Mouse (Mus musculus) left cerebral cortex, postnatal 4 days (tissue): ENCODE measurements around the gene Akt3. TPM values are rescaled to one million over a fixed set of nuclear protein-coding genes. Genes with fewer than 3 reads are reported as not detected.

Experiments used
- DNase-seq: peaks from one replicate; pipeline ENCODE4 v3.0.0-alpha.2; 2022
- intact Hi-C: fragments of 180-260 bp; cut with DNase I; formaldehyde crosslinking; loops from one replicate; pipeline ENCODE4 v1.15.1; 2025
- total RNA-seq, 2 experiments: library from RNA; stranded (reverse); gene quantifications; 2 replicates each; pipeline ENCODE4 v1.2.3; 2021

Gene Akt3
- total RNA-seq, 2 experiments from 2014 or later, result 306 to 351 TPM

DNA sequence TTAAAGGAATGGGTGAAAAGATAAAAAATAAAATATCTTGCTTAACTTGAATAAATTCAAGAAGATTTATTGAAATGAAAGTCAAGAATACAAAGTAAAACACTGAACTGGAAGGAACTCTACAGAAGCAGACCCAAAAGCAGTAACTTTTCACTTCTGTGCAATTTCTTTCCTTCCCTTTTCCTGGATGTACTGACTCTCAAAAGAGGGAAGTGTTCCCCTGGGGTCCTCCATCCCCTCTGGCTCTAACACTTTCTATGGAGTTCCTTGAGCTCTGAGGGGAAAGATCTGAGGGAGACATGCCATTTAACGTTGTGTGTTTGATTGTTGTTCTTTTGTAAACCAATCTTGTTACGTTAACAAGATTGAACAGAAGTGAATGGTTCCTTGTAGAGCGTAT is 66.4 kb downstream of the Akt3 start:
- DNase-seq, result no peak
- intact Hi-C loops, result no loop called here

DNA sequence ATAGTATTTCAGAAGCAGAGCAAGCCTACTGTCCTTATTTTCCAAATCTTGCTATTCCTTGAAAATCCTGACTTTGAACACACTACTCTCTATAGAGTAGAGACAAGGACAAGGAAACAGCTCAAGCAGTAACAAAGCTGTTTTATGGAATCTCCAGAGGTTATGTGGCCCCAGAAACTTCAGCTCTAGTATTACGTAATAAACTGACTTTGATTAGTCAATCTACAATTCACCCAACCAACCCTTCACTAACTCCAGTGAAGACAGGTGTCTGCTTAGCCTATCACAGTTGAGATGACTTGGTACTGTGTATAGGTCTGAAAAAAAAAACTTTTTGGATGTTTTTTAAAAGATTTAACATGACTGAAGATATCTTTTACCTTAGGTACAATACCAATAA is 67.6 kb downstream of the Akt3 start:
- DNase-seq, result no peak
- intact Hi-C loops, result no loop called here

DNA sequence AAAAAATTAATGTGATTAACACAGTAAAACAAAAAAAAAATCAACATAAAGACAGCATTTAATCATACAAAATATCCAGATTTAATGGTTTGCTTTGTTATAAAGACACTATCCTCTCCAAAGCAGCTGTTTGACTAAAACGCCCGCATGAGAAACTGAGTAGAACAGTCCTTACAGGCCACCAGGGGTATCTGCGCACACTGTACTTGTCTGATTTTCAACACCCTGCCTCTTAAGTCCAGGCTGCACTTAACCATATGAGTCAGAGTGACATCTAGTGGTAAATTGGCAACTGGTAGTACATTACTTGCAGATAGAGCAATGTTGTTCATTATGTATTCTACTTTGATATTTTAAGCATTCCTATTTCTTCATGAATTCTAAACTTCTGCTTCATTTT is 69.3 kb downstream of the Akt3 start:
- DNase-seq, result peak; percentile 36
- intact Hi-C loops, result no loop called here

DNA sequence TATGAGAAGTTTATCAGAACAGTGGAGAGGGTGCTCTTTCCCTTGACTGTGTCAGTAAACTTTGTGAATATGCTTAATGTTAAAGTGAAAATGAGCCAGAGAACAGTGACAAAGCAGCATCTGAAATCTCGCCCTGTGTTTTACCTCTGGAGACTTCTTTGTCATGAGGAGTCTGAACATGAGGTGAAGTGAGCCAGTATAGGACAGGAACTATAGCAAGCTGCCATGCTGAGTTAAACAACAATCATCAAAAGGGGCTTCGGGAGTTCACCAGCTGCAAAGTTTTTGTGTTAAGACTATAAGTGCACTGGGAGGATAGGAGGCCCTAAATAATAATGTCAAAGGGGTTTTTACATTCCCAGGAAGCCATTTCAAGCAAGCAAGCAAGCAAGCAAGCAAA is 71.3 kb downstream of the Akt3 start:
- intact Hi-C loops, result no loop called here
- DNase-seq, result no peak

DNA sequence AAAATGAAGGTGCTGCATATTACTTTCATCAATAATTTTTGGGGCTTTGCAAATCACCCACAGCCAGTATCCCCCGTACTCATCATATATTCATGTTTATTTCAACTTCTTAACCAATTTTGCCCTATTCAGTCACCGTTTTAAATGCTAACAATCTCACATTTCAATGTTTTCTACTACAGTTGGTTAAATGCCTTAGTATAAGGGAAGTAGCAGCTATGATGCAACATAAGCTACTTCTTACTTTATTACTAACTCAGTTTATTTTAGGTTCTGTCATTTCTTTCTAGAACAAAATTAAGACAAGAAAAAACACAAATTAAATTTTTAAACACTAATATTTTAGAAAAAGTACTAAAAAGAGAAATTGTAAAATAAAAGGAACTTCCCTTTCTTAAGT is 78.4 kb downstream of the Akt3 start:
- no peak for DNase-seq
- intact Hi-C loops, result no loop called here

DNA sequence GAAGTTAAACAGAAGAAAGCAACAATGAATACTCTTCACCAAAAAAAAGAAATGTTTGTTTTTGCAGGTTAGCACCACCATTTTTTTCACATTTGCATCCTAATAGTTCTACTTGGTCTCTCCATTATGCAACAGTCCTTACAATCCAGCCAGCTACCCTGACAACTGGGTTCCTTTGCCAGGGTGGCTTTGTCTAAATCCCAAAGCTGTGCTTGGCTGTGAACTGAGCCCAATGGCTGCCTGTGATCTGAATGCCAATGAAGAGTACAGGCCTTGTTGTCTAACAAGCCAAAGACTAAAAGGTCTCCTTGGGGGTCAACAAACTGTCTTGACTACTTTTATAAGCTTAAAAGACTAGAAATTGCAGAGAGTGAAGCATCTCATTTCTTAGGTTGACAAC is 82.6 kb downstream of the Akt3 start:
- DNase-seq, result peak; percentile 63
- intact Hi-C loops, result no loop called here

DNA sequence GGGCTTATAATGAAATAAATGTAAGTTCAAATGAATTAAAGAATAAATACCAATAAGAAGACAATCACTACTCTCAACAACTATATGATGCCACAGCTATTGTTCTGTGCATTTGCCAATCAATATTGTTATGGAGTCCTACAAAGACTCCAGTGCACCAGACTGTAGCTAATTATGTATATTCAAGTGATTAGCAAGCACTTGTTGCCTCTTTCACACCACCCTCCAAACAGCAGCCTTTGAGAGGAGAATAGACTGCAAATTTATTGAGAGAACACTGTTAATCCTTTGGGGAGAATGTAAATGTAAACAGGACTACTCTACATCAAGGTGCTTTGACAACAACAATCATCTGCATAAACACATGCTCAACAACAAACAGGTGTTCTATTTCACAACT is 86.7 kb downstream of the Akt3 start:
- intact Hi-C loops, result no loop called here
- DNase-seq, result no peak

DNA sequence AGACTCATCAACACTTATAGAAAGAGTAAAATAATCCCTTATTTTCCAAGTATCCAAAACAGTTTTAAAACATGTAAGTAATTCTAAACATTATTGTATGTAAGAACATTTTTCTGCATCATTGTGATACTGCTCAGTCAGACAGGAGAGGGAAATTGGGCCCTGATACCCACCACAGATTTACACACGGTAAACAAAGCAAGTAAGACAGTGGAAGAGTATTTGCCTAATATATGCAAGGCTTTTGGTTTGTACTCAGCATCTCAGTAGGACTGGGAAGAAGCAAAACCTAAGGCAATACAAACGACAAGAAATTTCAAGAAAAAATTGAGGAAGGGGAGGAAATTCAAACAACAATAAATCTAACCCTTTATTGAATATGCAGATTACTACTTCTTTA is 92.2 kb downstream of the Akt3 start:
- no peak for DNase-seq
- intact Hi-C loops, result no loop called here

DNA sequence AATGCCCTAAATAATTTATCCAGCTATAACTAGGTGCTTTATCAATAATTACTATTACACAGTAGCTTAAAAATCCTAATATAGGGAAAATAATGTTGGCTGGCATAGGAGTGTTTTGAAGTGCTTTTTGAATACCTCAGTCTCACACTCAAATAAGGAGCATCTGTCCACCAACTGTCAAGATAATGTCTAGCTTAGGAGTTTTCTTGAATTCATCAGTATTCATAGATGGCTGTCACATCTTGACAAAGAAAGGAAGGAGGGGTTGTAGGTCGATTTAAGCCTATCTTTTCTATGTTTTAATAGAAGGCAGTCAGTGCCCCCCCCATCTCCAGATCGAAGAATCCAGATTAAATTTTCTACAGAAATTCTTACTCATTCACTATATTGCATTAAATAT is 92.7 kb downstream of the Akt3 start:
- DNase-seq, result no peak
- intact Hi-C loops, result no loop called here

DNA sequence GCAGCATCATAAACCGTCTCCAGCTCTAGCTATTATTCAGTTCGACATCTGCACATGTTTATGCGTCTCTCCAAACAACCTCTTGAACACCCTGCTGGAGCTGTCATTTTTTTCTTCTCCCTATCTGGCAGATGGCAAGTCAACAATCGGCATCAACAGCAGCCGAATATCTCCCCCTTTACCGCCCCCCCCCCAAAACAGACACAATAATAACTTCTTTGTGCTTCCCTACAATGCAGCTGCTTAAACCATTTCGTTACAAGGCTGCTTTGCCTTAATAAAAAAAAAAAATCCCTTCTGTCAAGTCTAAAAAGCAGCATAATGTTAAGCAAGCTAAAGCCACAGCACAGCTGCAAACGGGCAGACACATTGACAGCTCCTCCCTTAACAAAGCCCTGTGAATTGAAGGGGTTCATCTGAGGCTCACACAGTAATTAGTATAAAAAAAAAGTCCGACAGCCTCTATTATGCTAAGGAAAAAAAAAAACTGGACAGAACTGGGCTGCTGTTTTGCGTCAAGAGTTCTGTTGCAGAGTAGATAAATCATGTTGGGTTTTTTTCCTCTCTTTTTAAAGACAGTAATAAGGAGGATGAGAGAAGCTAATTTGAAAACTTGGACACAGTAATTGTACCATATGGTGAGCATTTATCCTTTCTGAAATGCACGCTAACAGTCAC is 107.5 kb downstream of the Akt3 start:
- intact Hi-C loops, result no loop called here
- DNase-seq, result peak; percentile 20

DNA sequence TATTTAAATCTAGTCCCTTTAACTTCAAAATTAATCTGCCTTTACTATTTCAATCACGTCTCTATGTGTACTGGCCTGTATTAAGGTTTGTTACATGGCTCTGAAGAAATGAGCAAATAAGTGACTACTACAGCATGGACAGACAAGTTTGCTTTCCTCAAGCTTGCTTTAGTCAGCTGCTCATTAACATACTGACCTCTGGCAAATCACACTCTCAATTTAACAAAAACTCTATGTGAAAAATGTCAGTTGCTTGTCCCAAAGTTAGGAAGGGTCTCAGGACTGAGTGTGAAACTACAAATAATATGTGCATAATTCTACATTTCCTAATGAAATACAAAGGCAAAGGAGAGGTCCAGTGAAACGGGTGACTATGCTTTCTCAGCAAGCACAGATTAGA is 109.3 kb downstream of the Akt3 start:
- intact Hi-C loops, result no loop called here
- DNase-seq, result no peak

DNA sequence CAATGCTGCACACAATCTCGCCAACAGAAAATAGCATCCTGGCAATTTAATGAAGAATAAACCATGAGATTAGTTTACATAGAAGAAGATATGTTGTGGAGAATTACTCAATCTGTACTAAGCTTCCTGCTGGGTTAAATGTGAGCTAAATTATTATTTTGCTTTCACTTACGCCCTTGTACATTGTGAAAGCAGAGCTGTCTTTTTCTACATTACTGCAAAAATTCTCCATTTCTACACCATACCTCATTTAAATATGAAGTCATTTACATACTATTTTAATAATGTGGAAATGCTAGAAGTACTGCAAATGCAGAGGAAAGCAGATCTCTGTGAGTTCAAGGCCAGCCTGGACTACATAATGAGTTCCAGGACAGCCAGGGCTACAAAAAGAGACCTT is 116.5 kb downstream of the Akt3 start:
- DNase-seq, result no peak
- intact Hi-C loops, result no loop called here

DNA sequence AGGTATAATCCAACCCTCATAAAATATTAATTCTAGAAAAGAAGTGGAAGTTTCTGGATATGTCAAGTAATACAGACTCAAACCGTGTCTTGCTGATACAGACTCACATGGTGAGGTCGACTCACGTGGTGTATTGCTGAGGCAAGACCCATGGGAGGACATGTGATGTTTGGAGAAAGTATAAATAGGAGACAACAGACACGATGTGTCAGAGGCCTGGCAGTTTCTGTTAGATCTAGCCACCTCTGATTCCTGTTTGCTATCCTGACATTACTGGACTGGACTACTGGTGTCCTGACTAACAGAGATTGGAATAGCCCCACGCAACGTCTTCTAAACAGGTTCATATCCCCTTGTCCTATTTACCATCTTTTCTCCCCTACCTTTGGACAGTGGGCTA is 118.4 kb downstream of the Akt3 start:
- intact Hi-C loops, result no loop called here
- no peak for DNase-seq

DNA sequence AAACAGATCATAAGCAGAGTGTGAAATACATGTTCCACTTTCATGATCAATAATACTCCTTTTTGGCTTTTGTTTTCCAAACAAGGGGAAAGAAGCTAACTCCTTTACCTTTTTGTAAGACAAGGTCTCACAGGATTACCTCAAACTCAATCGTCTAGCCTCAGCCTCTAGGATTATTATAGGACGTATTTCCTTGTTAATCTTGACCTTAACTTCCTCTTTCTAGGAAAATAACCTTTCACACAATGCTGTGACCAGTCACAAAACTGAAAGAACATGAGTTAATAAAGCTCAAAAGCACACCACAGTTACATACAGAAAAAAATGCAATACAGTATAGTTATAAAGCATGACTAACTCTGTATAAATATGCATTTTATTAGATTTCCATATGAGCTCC is 126.5 kb downstream of the Akt3 start:
- intact Hi-C loops, result no loop called here
- DNase-seq, result no peak

DNA sequence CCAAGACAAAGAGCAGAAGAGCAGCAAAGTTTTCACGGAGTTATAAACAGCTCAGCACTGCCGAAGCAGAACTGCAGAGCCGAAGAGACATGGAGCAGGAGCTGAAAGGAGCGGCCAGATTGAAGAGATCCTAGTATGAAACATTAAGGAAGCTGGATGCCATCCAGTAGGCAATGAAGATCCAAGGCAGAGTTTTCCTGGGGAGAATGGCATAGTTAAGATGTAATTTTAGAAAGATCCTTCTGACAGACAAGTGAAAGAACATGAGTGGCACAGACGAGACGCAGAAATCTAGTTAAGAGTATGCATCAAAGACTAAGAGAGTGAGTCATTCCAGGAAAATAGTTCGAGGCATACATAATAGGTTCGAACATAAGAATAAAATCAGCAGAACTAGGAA is 131.3 kb downstream of the Akt3 start:
- intact Hi-C loops, result no loop called here
- DNase-seq, result peak; percentile 5

DNA sequence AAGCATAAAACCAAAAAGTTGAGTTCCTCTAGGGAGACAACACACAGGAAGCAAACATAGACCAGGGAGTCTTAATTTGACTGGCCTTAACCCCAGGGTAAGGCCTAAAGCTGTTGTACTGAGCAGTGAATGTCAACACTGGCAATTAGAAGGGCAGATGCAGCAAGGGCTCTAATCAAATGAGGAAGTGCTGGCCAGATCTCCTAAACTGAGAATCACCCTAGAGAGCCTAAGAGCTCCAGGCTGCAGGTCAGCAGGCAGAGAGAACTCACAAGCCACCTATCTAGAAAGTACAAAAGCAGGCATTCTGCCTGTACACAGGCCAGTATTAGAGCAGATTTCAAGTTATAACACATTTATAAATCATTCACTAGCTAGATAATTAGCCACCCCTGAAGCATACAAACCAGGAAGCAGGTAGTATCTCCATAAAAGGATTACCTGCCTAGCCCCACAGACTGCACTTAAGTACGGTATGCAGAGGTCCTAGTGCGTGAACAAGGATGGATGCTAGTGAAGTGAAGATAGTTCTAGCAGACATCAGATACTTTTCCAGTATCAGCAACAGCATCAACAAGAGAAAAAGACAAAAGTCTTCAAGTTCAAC is 147.2 kb downstream of the Akt3 start:
- intact Hi-C loops, result no loop called here

DNA sequence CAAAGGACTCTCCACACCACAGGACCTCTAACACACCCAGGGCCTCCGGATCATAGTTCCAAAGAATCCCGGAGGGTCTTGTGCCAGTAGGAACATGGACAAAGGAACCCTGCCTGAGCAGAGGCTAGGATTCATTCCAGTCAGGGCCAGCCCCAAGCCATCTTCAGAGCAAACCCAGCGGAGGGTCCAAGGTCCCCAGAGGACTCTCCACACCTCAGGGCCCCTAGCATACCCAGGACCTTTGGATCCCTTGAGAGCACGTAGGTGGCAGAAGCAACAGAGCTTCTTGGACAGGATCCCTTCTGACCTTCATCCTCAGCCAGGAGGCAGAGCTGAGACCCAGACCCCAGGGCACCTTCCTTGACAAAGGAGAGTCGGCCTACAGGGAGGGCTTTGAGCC is 167.5 kb downstream of the Akt3 start:
- intact Hi-C loops, result no loop called here
- DNase-seq, result no peak

More for the DNA sequence above, 147.2 kb downstream of the Akt3 start:
- no peak for DNase-seq

DNA sequence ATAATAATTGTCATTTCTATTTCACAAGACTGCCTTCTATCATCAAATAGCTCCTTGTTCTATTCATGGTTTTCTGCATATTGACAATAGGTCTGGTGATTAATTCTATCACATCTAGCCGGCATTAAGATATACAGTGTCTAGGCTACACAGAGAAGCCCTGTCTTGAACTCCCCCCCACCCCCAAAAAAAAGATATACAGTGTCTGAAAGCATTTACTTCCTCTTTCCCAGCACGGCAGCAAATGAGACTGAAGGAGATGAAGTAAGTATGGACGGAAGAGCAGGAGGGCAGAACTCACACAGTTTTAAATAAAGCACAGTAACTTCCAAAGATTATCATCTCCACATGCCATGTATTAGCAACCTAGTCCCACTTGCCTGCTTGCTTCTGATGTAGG is 168.5 kb downstream of the Akt3 start:
- intact Hi-C loops, result no loop called here
- no peak for DNase-seq

DNA sequence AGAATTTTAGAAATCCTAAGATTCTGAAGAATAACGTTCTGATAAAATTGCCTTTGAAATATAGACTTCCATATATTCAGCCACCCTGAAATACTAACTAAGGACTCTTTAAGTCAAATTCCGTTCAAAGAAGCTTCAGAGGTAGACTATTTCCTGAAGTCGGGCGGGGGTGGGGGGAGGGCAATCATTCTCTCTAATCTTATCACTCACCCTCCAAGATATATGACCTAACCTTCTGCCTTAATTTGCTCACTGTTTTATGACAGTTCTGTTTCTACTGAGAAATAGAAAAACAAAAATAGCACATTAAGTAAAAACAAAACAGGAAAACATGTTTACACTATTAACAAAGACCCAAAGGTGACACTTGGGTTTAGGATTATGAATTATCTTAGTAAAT is 169.0 kb downstream of the Akt3 start:
- no peak for DNase-seq
- intact Hi-C loops, result no loop called here

DNA sequence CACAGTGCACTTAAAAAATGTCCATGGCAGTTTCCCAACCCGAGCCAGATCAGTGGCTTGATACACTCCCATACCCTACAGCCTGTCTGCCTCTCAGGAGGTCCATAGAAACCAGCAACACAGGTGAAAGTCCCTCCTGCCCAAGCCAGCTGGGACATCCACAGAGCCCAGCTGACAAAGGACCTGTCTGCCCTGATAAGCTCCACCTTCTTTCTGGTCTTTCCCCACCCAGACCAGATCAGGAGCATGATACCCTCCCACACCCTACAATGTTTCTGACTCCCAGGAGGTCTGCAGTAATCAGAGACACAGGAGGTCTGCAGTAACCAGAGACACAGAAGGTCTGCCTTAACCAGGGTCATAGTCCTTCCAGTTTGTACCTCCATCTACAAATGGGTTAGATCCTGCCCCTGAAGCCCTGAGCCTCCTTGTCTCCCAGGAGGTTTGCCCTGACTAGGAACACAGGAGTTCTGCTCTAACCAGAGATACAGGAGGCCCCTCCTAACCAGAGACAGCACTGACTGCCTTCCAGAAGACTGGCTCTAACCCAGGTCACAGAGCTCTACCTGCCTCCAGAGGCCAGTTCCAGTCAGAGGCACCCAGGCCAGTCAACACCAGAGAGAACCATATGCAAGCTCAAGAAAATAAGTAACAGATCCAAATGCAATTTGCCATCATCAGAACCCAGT is 175.9 kb downstream of the Akt3 start:
- intact Hi-C loops, result no loop called here
- no peak for DNase-seq

DNA sequence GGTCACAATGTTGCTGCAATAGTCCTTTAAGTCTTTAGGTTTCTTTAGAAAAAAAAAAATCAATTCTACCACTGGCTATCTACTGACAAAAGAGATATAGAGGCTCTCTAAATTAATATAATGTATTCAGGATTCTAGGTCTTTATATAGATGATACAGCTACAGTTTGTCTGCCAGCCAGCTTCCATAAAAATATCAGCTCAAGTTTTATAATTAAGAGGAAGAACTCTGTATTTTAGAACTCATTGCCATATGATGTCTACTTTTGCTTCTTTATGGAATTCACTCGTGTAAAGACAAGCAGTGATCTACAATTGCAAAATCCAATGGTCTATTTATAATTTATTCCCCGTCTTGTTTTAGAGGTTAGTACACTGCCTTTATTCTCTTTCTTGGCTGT is 188.8 kb downstream of the Akt3 start:
- DNase-seq, result no peak
- intact Hi-C loops, result no loop called here

DNA sequence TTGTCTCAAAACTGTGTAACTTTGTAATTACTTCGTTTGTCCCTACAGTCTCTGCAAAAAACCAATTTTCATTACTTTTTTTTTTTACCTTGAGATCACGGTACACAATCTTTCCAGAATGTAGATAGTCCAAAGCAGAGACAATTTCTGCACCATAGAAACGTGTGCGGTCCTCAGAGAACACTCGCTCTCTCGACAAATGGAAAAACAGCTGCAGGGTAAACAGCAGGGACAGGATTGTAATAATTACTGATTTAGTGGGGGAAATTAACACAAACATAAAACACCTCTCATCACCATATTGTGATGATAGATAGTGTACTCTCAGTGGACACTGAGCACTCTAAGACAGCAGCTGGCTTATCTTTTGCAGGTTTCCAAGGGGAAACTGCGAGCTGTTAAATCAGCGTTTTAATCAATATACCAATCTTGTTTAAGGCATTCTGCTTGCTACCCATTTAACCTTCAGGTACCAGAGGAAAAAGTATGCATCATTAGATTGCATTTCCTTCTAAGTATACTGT is 190.8 kb downstream of the Akt3 start:
- intact Hi-C loops, result no loop called here
- no peak for DNase-seq
